Mouse (Mus musculus) spleen, postnatal 36 days (tissue): Measurements from ENCODE around the gene Ccdc190.
A peak's percentile ranks its signal among the peaks of the same experiment; 100 is the strongest.

ENCODE experiments used
- DNase-seq, 2 experiments: peaks; one replicate each; pipeline ENCODE4 v3.0.0; 2022; ENCODE audit warnings: low spot score in 2 of 2, mixed read lengths in 1 of 2

Ccdc190 gene

GRCm38 (mm10) chr1:169932122-169932746 lies 3.8 kb downstream of the Ccdc190 start:
- no peak for DNase-seq

GRCm38 (mm10) chr1:169934005-169934725 lies 5.7 kb downstream of the Ccdc190 start:
- peak in 1 of 2 experiments; percentile 18 for DNase-seq

- DNase-seq: peak in 1 of 2 experiments; percentile 24
Observed at GRCm38 (mm10) chr1:169939345-169939744, 10.9 kb downstream of the Ccdc190 start.

GRCm38 (mm10) chr1:169946004-169946403 lies 17.6 kb downstream of the Ccdc190 start:
- DNase-seq: no peak

- DNase-seq: no peak
Observed at GRCm38 (mm10) chr1:169947654-169948053, 19.2 kb downstream of the Ccdc190 start.

- DNase-seq: no peak
Observed at GRCm38 (mm10) chr1:169948280-169948679, 19.8 kb downstream of the Ccdc190 start.

- DNase-seq: no peak
Observed at GRCm38 (mm10) chr1:169948866-169949265, 20.4 kb downstream of the Ccdc190 start.

GRCm38 (mm10) chr1:169949981-169950380 lies 21.5 kb downstream of the Ccdc190 start:
- DNase-seq: no peak

- no peak for DNase-seq
Observed at GRCm38 (mm10) chr1:169950651-169951050, 22.2 kb downstream of the Ccdc190 start.

- DNase-seq: no peak
Observed at GRCm38 (mm10) chr1:169951561-169951960, 23.1 kb downstream of the Ccdc190 start.

- DNase-seq: no peak
Observed at GRCm38 (mm10) chr1:169952636-169953035, 24.2 kb downstream of the Ccdc190 start.

- no peak for DNase-seq
Observed at GRCm38 (mm10) chr1:169953106-169953505, 24.7 kb downstream of the Ccdc190 start.

GRCm38 (mm10) chr1:169968792-169969515 lies 40.5 kb downstream of the Ccdc190 start, which contains the start of gene Hsd17b7:
Gene Hsd17b7, minus strand, starts transcription at chr1:169969241.
- DNase-seq: peak; percentile 98 to 99

GRCm38 (mm10) chr1:169969516-169969886 lies 41.1 kb downstream of the Ccdc190 start:
- no peak for DNase-seq

GRCm38 (mm10) chr1:169970936-169971335 lies 42.5 kb downstream of the Ccdc190 start:
- no peak for DNase-seq

GRCm38 (mm10) chr1:169971998-169972397 lies 43.5 kb downstream of the Ccdc190 start:
- DNase-seq: no peak

GRCm38 (mm10) chr1:169977621-169978020 lies 49.2 kb downstream of the Ccdc190 start:
- DNase-seq: no peak
